Mouse (Mus musculus): ENCODE data around the gene Olfr307.

- no peak for TF ChIP-seq MEF2A (IDR thresholded peaks at IDR 0.05; ENCODE audit: extremely low read depth, insufficient replicate concordance, low read depth, low read length, poor library complexity, severe bottlenecking)
- no peak for TF ChIP-seq EP300 (IDR thresholded peaks at IDR 0.05; ENCODE audit: low read depth in 1 of 2, low read length in 2 of 2)
- no peak for TF ChIP-seq POLR2A (IDR thresholded peaks at IDR 0.05; ENCODE audit: control insufficient read depth in 1 of 2, insufficient read depth in 1 of 2, low read depth in 1 of 2, low read length in 2 of 2, poor library complexity in 1 of 2)
- TF ChIP-seq CTCF (IDR thresholded peaks at IDR 0.05 in 2 of 3, conservative IDR thresholded peaks at IDR 0.05 in 1 of 3; ENCODE audit: control insufficient read depth in 1 of 3, insufficient read depth in 1 of 3, low read depth in 2 of 3, low read length in 3 of 3, poor library complexity in 1 of 3, severe bottlenecking in 1 of 3): no peak
- TF ChIP-seq CHD1 (IDR thresholded peaks at IDR 0.05; ENCODE audit: low read depth, low read length): no peak
- TF ChIP-seq TAL1 (IDR thresholded peaks at IDR 0.05; ENCODE audit: low read length): no peak
- TF ChIP-seq TBP (IDR thresholded peaks at IDR 0.05; ENCODE audit: low read depth, low read length): no peak
- no peak for TF ChIP-seq ZNF384 (IDR thresholded peaks at IDR 0.05; ENCODE audit: low read depth, low read length)
Measured at GRCm38 (mm10) chr7:86325530-86325929, 11.9 kb downstream of the Olfr307 start, which contains the start of gene Olfr308.
